Mouse (Mus musculus): ENCODE measurements around the gene Mecp2.
"Not testable (repeated sequence)": the region's sequence is repeated elsewhere in the genome, so short reads cannot be mapped to it uniquely, and the experiment has no call there.

The Mecp2 gene

GRCm38 (mm10) chrX:74135263-74135662, at the start of gene Mecp2:
Gene Mecp2 (minus strand): TSS chrX:74135363.
- H3K27me3 ChIP-seq (ENCODE audit: control insufficient read depth, insufficient read depth, low read length, poor library complexity, severe bottlenecking); H3K36me3 ChIP-seq (ENCODE audit: control insufficient read depth, insufficient read depth, low read length, poor library complexity, severe bottlenecking); DNase-seq (ENCODE audit: low read depth, low spot score): not testable (repeated sequence)

- H3K36me3 ChIP-seq (ENCODE audit: control insufficient read depth, insufficient read depth, low read length, poor library complexity, severe bottlenecking) = no peaks in the 10 kb centered on the region
- DNase-seq (ENCODE audit: low read depth, low spot score) = no peak
- H3K27me3 ChIP-seq (ENCODE audit: control insufficient read depth, insufficient read depth, low read length, poor library complexity, severe bottlenecking) = no peaks in the 10 kb centered on the region
Measured at GRCm38 (mm10) chrX:74176959-74177358, 41.8 kb upstream of the Mecp2 start, which contains the start of gene Tktl1. Gene Tktl1 (plus strand): TSS chrX:74177259.

GRCm38 (mm10) chrX:74167738-74168137, 32.6 kb upstream of the Mecp2 start, which contains the start of gene Tex28:
Gene Tex28 (minus strand): TSS chrX:74167838.
- H3K36me3 ChIP-seq (ENCODE audit: control insufficient read depth, insufficient read depth, low read length, poor library complexity, severe bottlenecking) = no peaks in the 10 kb centered on the region
- DNase-seq (ENCODE audit: low read depth, low spot score) = no peak
- H3K27me3 ChIP-seq (ENCODE audit: control insufficient read depth, insufficient read depth, low read length, poor library complexity, severe bottlenecking) = no peaks in the 10 kb centered on the region

- H3K36me3 ChIP-seq (ENCODE audit: control insufficient read depth, insufficient read depth, low read length, poor library complexity, severe bottlenecking) = no peaks in the 10 kb centered on the region
Measured at GRCm38 (mm10) chrX:74127164-74127563, 8.0 kb downstream of the Mecp2 start, which contains the start of gene Opn1mw. Gene Opn1mw (plus strand): TSS chrX:74127464.

GRCm38 (mm10) chrX:74124975-74125374, 10.2 kb downstream of the Mecp2 start:
- no peaks in the 10 kb centered on the region for H3K27me3 ChIP-seq (ENCODE audit: control insufficient read depth, insufficient read depth, low read length, poor library complexity, severe bottlenecking)
- peak; percentile 70 for DNase-seq (ENCODE audit: low read depth, low spot score)
- H3K36me3 ChIP-seq (ENCODE audit: control insufficient read depth, insufficient read depth, low read length, poor library complexity, severe bottlenecking) = no peaks in the 10 kb centered on the region

More at GRCm38 (mm10) chrX:74127164-74127563, 8.0 kb downstream of the Mecp2 start, which contains the start of gene Opn1mw:
- DNase-seq (ENCODE audit: low read depth, low spot score) = no peak
- no peaks in the 10 kb centered on the region for H3K27me3 ChIP-seq (ENCODE audit: control insufficient read depth, insufficient read depth, low read length, poor library complexity, severe bottlenecking)

- no peaks in the 10 kb centered on the region for H3K27me3 ChIP-seq (ENCODE audit: control insufficient read depth, insufficient read depth, low read length, poor library complexity, severe bottlenecking)
- H3K36me3 ChIP-seq (ENCODE audit: control insufficient read depth, insufficient read depth, low read length, poor library complexity, severe bottlenecking) = no peaks in the 10 kb centered on the region
- peak; percentile 80 for DNase-seq (ENCODE audit: low read depth, low spot score)
Measured at GRCm38 (mm10) chrX:74115511-74115910, 19.7 kb downstream of the Mecp2 start.

GRCm38 (mm10) chrX:74114036-74114435, 21.1 kb downstream of the Mecp2 start:
- DNase-seq (ENCODE audit: low read depth, low spot score) = no peak
- H3K27me3 ChIP-seq (ENCODE audit: control insufficient read depth, insufficient read depth, low read length, poor library complexity, severe bottlenecking) = no peaks in the 10 kb centered on the region
- no peaks in the 10 kb centered on the region for H3K36me3 ChIP-seq (ENCODE audit: control insufficient read depth, insufficient read depth, low read length, poor library complexity, severe bottlenecking)

GRCm38 (mm10) chrX:74108747-74109146, 26.4 kb downstream of the Mecp2 start:
- H3K36me3 ChIP-seq (ENCODE audit: control insufficient read depth, insufficient read depth, low read length, poor library complexity, severe bottlenecking) = no peaks in the 10 kb centered on the region
- H3K27me3 ChIP-seq (ENCODE audit: control insufficient read depth, insufficient read depth, low read length, poor library complexity, severe bottlenecking) = no peaks in the 10 kb centered on the region
- no peak for DNase-seq (ENCODE audit: low read depth, low spot score)

- Histone ChIP-seq H3K27me3 (ENCODE audit: control insufficient read depth, insufficient read depth, low read length, poor library complexity, severe bottlenecking) (no peaks in the 10 kb centered on the region), H3K36me3 (ENCODE audit: control insufficient read depth, insufficient read depth, low read length, poor library complexity, severe bottlenecking) (no peaks in the 10 kb centered on the region)
- no peak for DNase-seq (ENCODE audit: low read depth, low spot score)
Measured at GRCm38 (mm10) chrX:74105916-74106315, 29.2 kb downstream of the Mecp2 start.

GRCm38 (mm10) chrX:74103457-74104188, 31.5 kb downstream of the Mecp2 start:
- H3K36me3 ChIP-seq (ENCODE audit: control insufficient read depth, insufficient read depth, low read length, poor library complexity, severe bottlenecking) = no peaks in the 10 kb centered on the region
- DNase-seq (ENCODE audit: low read depth, low spot score) = no peak

GRCm38 (mm10) chrX:74095130-74095529, 40.0 kb downstream of the Mecp2 start:
- H3K36me3 ChIP-seq (ENCODE audit: control insufficient read depth, insufficient read depth, low read length, poor library complexity, severe bottlenecking) = no peaks in the 10 kb centered on the region
- DNase-seq (ENCODE audit: low read depth, low spot score) = no peak
- H3K27me3 ChIP-seq (ENCODE audit: control insufficient read depth, insufficient read depth, low read length, poor library complexity, severe bottlenecking) = no peaks in the 10 kb centered on the region

More at GRCm38 (mm10) chrX:74103457-74104188, 31.5 kb downstream of the Mecp2 start:
- no peaks in the 10 kb centered on the region for H3K27me3 ChIP-seq (ENCODE audit: control insufficient read depth, insufficient read depth, low read length, poor library complexity, severe bottlenecking)

- H3K27me3 ChIP-seq (ENCODE audit: control insufficient read depth, insufficient read depth, low read length, poor library complexity, severe bottlenecking) = no peaks in the 10 kb centered on the region
- H3K36me3 ChIP-seq (ENCODE audit: control insufficient read depth, insufficient read depth, low read length, poor library complexity, severe bottlenecking) = no peaks in the 10 kb centered on the region
- peak; percentile 97 for DNase-seq (ENCODE audit: low read depth, low spot score)
Measured at GRCm38 (mm10) chrX:74085601-74086038, 49.5 kb downstream of the Mecp2 start.

GRCm38 (mm10) chrX:74084946-74085498, 50.1 kb downstream of the Mecp2 start:
- peak; percentile 77 for DNase-seq (ENCODE audit: low read depth, low spot score)
- no peaks in the 10 kb centered on the region for H3K36me3 ChIP-seq (ENCODE audit: control insufficient read depth, insufficient read depth, low read length, poor library complexity, severe bottlenecking)

GRCm38 (mm10) chrX:74084276-74084837, 50.8 kb downstream of the Mecp2 start:
- no peaks in the 10 kb centered on the region for H3K27me3 ChIP-seq (ENCODE audit: control insufficient read depth, insufficient read depth, low read length, poor library complexity, severe bottlenecking)
- no peak for DNase-seq (ENCODE audit: low read depth, low spot score)
- H3K36me3 ChIP-seq (ENCODE audit: control insufficient read depth, insufficient read depth, low read length, poor library complexity, severe bottlenecking) = no peaks in the 10 kb centered on the region

More at GRCm38 (mm10) chrX:74084946-74085498, 50.1 kb downstream of the Mecp2 start:
- H3K27me3 ChIP-seq (ENCODE audit: control insufficient read depth, insufficient read depth, low read length, poor library complexity, severe bottlenecking) = no peaks in the 10 kb centered on the region

- Histone ChIP-seq H3K27me3 (ENCODE audit: control insufficient read depth, insufficient read depth, low read length, poor library complexity, severe bottlenecking) (no peaks in the 10 kb centered on the region), H3K36me3 (ENCODE audit: control insufficient read depth, insufficient read depth, low read length, poor library complexity, severe bottlenecking) (no peaks in the 10 kb centered on the region)
- no peak for DNase-seq (ENCODE audit: low read depth, low spot score)
Measured at GRCm38 (mm10) chrX:74070794-74071193, 64.4 kb downstream of the Mecp2 start.

Data from splenic B cell, adult 2 months (primary cell).